Mouse (Mus musculus): ENCODE data around the gene Keap1.
"Not testable (repeated sequence)": the region's sequence is repeated elsewhere in the genome, so short reads cannot be mapped to it uniquely, and the experiment has no call there.

Keap1 gene

DNA sequence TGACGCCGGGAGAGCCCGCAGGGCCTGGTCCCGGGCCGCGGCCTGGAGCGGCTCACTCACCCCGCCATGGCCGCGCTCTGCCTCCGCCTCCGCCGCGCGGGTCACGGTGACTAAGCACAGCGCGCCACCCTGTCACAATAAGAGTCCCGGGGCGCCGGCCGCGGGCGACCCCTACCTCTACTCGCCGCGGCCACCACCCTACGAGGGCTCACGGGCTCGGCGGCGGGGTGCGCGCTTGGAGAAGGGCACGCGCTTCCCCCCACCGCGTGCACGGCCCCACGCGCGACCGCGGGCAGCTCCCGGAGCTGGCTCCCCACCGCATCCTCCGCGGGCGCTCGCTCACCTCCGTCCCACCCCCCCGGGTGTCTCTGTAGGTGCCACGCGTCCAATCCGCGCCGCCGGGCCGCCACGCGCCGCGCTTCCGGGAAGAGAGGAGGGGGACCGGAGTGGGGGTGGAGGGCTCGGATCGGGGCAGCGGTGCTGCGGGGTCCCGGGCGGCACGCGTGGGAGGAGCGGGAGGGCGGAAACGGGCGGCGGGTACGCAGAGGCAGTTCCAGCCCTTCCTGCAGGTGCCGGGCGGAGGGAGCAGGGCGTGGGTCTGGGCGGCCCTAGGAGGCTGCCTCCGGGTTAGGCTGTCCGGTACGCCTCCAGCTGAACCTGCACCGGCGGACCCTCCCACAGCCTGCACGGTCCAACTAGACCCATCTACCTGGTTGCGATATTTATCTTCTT is at the start of gene Keap1:
Gene Keap1 (minus strand): TSS at position 629 of the 732 bp plus-strand sequence.
- peak; percentile 46 for DNase-seq (ENCODE audit: low read depth)

DNA sequence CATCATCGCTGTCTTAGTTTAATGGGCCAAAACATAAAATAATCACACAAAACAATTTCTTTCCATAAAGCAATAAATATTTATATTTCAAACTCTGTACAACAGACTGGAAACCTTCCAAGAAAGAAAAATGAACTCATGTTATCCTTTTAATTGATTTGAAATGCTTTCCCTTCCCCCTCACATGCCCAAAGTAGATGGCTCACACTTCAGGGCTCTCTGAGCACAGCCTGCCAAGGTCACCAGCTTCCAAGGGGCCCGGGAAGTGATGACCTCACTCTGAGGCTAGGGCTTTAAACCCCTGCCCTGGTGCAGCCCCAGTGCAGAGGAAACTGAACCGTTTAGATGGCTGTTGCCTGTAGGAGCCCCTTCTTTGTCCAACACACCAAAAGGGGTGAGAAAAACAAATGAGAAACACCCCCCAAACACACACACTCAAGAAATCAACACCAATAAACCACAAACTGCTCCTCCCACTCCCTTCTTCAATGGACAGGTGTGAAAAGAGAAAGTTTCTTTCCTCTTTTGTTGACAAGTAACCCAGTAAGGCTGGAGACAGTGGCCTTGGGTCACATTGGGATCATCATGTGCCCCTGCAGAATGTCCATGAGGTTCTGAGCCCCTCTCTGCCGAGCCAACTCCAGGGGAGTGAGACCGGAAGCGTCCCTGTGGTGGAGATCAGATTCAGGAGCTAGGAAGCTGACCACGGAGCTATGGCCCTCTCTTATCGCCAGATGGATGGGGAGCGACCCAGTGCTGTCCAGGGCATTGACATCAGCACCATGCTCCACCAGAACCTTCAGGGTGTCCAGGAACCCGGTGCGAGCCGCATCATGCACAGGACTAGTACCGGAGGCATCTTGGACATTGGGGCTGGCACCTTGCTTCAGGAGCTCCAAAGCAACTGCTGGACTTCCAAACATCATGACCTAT is 49.5 kb upstream of the Keap1 start:
- no peak for DNase-seq (ENCODE audit: low read depth)

DNA sequence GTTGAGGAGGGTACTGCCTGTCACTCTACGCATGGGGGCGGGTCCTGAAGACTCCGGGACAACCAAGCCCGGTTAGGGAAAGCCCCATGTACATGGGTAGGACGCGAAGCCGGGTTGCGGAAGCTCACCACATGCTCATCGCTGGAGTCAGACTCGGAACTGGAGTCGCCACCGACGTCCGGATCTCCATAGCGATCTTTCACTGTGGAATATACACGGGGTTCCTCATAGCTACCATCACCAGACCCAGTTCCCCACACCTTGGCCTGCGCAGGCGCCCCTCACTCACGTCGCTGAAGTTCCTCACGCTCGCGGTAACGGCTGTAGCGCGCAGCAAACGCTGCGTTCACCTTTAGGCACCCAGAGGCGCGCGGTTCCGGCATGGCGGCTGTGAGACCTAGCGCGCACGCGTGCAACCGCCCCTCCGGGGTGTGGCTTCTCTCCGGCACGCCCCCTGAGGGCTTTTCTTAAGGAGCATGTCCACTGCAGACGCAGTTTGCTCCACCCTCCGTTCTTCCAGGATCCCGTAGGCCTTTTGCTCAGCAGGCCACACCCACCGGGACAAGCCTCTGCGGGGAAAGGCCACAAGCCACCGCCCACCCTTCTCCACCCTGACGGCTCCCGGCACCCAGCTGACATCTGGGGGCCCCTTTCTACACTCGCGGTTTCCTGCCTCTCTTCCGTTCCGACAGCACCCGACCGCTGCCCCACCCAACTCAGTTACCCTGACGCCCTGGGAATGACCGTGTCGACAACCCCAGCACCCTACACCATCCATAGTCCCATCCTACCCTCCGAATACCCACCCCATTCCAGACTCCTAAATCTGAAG is 48.6 kb upstream of the Keap1 start, which contains the start of gene Kri1:
Gene Kri1 (minus strand): TSS at position 399 of the 832 bp plus-strand sequence.
- DNase-seq (ENCODE audit: low read depth) = peak; percentile 98

DNA sequence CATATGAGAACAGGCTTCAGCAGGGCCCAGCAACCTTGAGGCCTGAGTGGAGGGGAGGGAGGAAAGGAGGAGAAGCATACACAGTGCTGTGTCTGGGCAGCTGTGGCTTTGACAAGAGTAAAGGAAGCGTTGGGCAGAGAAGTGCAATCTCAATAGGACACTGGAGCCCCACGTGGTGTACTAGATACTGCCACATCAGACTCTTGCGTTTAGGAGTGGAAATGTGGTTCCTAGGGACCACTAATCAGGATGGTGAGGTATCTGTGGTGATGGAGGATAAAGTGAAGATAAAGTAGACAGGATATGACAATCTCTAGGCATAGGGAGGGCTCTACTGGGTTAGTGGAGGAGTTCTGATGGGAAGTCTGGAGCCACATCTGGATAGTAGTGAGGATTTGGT is 47.6 kb upstream of the Keap1 start:
- no peak for DNase-seq (ENCODE audit: low read depth)

DNA sequence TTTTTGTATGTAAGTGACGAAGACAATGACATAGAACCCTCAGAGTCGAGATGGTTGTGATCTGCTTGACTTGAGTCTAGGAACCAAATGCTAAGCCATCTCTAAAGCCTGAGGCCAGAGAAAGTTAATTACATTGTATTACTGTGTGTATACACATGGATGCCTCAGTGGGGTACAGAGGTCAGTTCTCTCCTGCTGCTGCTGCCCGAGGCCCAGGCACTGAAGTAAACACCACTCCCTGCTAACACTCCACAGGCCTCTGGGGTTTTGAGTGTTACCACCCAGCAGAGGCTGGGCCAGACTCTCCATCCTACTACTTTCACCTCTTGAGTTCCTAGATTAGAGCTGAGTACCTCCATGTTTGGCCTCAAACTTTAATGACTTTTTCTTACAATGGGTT is 44.8 kb upstream of the Keap1 start:
- DNase-seq (ENCODE audit: low read depth) = no peak

DNA sequence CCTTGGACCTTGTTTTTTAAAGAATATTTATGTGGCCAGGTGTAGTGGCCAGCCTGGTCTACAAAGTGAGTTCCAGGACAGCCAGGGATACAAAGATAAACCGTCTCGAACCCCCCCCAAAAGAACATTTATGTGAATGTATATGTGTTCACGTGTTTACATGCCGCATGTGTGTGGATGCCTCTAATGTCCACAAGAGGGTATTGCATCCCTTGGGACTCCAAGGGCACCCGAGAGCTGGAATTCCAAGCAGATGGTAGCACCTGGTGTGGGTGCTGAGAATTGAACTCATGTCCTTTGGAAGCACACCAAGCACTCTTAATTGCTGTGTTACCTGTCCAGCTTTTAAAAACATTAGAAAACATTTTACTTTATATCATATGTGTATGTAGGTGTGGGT is 44.4 kb upstream of the Keap1 start:
- DNase-seq (ENCODE audit: low read depth) = no peak

DNA sequence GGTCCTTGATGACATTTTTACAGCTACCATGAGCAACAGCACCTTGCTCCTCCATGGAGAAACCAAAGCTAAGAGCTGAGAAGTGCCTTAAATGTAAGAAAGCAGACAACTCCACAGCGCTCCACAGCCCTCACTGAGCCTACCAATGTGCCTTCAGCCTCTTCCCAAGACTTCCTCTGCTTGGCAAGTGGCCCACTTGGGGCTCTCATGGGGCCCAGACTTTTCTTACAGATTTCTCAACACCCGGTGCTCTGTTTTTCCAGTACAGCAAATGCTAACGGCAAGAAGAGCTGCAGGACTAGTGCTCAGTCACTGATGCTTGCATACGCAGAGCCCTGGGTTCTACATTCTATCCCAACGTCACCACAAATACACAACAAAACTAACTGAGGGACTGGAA is 38.6 kb upstream of the Keap1 start:
- no peak for DNase-seq (ENCODE audit: low read depth)

DNA sequence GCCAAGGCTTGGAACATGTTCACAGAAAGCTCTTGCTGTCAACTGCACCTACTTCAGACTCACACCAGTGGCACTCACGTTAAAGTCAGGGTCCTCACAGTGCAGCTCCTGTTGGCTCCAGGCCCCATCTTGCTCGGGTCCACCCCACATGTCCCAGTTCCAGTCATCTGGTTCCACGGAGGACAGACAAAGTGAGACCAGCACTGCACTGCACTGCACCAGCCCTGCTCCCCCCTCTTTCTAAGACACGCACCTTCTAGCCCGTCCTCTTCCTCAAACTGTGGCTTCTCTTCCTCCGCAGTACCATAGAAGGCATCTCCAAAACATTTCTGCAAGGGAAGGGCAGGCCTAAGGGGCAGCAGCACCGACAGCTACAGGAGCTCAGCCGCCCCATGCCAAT is 37.1 kb upstream of the Keap1 start:
- no peak for DNase-seq (ENCODE audit: low read depth)

DNA sequence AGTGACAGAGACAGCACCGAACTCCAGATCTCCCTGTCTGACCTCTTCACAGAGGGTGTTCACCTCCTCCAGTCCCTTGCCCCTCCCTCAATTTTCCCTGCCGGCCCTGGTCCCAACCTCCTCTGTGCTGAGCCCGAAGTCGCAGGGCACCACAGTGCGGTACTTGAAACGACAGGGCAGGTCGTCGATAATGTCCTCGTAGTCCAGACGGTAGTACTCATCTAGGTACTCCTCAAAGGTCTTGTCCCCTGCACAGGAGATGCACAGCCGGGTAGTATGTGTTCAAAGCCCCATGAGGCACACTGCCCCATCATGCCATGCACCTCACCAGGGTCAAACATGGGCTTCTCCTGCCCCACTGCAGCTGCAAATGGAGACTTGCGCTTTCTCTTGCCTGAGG is 36.6 kb upstream of the Keap1 start:
- no peak for DNase-seq (ENCODE audit: low read depth)

DNA sequence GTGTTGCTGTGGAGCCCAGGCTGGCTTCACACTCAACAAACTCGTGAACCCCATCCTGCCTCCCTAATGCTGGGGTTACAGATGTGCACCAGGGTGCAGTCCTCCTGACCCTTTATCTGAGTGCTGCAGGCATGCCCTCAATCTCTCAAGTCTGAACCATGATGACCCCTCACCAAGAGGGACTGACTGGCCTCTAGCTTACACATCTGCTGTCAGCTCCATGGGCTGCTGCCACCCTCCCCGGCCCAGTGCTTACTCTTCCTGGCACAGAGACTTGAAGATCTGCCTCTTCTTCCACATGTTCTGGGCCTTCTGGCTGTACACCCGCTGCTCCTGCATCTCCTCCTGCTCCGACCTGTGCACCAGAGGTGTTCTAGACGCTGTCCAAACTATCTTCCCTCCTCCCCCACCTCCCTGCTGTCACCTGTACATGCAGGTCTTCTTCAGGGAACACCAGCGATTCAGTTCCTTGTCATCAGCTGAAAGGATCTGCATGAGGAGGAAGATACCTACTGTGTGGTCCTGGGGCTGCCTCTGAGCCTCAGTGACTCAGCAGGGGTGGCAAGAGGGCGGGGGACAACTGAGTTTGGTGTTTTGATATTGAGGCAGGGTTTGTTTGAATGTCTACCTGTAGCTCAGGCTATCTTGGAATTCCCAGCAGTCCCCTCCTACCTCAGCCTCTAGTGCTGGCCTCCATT is 36.0 kb upstream of the Keap1 start:
- no peak for DNase-seq (ENCODE audit: low read depth)

DNA sequence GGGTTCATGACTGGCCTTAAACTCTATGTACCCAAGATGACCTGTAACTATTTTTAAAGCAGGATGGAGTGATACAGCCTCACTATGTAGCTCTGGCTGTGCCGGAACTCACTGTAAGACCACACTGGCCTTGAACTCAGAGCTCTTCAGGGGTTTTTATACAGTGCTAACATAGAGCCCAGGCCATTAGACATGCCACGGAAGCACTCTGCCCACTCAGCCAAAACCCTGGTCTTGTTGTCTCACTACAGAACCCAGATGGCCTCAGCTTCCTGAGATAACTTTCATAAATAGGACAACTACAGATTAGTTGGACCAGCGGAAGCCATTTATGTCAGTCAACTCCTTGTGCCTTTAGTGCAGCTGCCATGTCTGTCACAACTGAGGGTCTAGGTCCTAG is 35.2 kb upstream of the Keap1 start:
- DNase-seq (ENCODE audit: low read depth) = no peak

DNA sequence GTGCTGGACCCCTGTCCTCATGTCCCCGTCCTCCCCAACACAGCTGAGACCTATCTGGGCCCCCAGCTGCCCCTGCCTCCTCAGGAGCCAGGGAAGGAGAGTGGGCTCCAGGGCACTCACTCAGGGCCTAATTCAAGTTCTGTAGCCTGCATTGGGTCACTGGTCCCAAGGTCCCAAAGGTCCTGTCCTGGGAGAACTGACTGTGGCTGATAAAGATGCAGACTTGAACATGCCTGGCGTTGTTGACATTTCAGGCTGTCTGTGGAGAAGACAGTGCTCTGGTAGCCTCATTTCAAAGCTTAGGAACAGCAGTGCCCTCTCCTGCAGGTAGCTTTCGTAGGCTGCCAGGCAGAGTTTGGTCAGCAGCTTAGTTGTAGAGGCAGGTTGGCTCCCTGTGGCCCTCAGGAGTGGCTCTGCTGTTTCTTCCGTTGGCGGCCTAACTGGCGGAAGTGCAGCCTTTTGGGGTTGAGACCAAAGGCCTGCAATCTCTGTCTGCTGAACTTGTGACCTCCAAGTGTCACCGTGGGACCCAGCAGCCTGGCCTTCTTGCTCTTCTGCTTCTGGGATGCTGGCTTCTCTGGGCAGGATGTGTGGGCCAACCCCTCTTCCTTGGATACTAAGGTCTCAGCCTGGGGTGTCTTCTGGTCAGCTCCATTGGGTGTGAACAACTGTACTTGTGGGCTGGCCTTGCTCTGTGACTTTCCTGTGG is 34.5 kb upstream of the Keap1 start:
- no peak for DNase-seq (ENCODE audit: low read depth)

DNA sequence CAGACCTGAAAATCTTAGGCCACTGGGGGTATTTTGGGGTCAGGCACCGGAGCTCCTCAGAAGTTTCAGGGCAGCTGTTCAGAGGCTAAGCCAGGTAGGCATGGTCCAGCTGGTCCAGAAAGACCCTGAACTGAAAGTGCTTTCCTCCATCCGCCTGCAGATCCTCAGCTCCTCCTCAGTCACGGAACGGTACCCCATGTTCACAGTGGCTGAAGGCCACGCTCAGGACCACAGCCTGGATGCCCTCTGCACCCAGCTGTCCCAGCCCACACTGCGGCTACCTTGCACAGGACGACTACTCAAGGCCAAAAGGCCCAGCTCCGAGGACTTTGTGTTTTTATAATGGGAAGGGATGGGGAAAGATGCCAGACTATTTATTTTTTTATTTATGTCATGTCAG is 33.9 kb upstream of the Keap1 start:
- DNase-seq (ENCODE audit: low read depth) = no peak

DNA sequence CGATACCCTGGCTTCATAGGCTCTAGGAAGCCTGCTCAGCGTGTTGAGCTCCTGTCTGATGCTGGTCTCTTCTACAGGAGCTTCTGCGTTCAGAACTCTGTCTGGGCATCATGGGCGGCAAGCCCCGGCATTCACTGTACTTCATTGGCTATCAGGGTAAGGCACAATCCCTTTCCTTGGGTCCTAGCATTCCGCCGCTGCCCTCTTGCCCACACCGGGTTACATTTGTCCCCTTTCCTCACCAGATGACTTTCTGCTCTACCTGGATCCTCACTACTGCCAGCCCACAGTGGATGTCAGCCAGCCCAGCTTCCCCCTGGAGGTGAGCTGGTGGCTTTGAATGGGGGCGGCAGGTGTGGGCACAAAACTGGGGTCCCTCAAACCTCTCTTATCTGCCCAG is 33.2 kb upstream of the Keap1 start:
- no peak for DNase-seq (ENCODE audit: low read depth)

DNA sequence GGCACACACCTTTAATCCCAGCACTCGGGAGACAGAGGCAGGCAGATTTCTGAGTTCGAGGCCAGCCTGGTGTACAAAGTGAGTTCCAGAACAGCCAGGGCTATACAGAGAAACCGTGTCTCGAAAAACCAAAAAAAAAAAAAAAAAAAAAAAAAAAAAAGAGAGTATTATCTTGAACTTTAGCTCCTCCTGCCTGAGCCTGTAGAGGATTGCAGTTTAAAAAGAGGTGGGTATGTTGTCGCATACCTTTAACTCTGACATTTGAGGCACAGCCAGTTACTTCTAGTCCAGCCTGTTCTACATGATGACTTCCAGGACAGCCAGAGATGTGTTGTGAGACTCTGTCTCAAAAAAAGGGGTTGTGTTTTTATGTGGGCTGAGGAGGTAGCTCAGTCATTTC is 30.4 kb upstream of the Keap1 start:
- DNase-seq (ENCODE audit: low read depth) = not testable (repeated sequence)

DNA sequence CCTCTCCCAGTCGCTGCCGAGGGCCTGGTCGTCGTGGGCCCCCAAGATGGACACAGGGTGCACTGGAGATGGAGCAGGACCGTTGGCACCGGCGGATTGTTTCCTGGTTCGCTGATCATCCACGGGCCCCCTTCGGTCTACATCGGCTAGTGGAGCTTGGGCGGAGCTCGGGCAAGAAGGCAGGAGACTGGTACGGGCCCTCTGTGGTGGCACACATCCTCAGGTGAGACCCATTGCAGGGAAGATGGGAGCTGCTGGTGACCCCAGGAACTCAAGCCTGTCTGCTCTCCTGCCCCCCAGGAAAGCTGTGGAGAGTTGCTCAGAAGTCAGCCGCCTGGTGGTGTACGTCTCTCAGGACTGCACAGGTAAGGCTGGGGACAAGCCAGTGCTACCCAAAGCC is 29.1 kb upstream of the Keap1 start:
- no peak for DNase-seq (ENCODE audit: low read depth)

DNA sequence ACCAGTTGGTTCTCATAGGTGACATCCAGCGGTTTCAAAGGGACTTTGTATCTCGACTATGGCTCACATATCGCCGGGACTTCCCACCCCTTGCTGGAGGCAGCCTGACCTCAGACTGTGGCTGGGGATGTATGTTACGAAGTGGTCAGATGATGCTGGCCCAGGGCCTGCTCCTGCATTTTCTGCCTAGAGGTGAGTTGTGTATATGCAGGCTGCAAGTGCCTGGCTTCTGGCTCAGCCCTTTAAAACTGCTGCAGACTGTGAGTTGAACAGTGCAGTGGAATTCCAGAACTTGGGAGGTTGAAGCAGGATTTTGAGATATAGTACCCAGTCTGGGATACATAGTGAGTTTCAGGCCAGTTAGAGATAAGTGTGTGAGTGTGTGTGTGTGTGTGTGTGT is 27.7 kb upstream of the Keap1 start:
- DNase-seq (ENCODE audit: low read depth) = no peak

DNA sequence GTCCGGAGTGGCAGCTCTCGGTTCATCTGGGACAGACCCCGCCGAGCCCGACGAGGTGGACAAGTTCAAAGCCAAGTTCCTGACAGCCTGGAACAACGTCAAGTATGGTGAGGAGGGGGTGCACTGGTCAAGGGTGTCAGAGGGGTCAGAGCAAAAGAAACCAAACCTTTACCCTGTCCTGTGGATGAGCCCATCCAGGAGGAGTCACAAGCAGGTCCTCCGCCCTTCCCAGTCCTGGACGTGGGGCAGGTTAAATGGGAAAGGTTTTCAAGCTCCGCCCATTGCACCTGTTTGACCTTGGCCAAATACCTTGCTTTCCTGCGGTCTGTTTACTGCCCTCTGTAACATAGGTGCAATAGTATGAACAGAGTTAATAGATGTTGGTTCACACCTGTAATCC is 26.4 kb upstream of the Keap1 start:
- DNase-seq (ENCODE audit: low read depth) = no peak

DNA sequence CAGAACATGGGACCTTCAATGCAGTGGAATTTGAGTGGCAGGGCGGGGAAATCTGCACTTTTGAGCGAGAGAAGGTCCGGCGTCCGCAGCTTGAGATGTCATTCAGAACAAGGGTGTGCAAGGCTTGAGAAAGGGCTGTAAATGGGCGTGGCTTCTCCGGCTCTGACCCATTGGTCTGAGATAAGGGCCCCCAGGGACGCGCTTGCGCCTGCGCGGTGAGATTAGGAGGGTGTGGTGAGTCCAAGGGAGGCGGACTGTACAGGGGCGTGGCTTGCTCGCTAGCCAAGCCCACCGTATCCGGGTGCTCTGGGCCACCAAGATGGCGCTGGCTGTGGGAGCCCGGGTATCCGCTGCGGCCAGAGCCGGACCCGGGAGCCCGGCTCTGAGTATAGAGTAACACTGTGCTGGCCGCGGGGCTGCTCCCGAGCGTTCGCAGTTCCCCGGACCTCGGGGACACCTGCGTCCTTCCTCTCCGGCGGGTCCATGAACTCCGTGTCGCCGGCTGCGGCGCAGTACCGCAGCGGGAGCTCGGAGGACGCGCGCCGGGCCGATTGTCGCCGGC is 25.9 kb upstream of the Keap1 start, which contains the start of gene Atg4d:
Gene Atg4d (plus strand): TSS at position 294 of the 562 bp plus-strand sequence.
- DNase-seq (ENCODE audit: low read depth) = peak; percentile 99

DNA sequence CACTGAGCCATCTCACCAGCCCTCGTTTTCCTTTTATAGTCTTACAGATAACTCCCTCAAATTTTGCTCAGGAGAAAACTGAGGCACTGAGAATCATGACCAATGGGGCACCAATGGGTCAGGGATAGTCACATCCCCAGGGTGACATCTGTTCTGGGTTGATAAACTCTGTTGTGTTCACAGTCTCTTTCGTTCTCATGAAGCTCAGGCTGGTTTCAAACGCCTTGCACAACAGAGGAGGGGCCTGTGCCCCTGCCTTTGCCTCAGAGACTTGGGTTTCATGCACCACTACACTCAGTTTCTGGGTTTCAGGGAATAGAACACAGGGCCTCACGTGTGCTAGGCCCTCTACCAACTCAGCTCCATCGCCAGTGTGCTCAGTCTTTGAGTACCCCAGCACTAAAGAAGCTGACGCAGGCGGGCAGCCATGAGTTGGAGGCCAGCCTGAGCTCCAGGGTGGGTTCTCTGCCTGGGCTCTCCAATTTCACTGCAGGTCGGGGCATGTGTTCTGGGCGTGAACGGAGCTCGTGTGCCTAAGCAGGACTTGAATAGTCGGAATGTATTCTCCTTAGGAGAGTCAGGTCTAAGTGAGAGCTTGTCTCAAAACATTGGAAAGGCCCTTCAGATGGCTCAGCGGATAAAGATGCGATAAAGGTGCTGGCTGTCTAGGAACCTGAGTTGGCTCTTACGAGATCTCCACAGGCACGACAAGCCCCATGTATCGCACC is 25.3 kb upstream of the Keap1 start:
- peak; percentile 89 for DNase-seq (ENCODE audit: low read depth)

Data from c-Kit-positive CD71-positive TER-119-negative erythroid progenitor cells, embryonic 14.5 days (primary cell).